Mouse (Mus musculus) cerebellum, adult 2 months (tissue): ENCODE data around the gene Krt15.

Source experiments
- CTCF ChIP-seq: fragments of 200-500 bp; IDR thresholded peaks from 2 replicates; pipeline ENCODE4 v1.5.1; 2011; ENCODE audit warnings: low read depth, mild to moderate bottlenecking, control low read depth, low read length, moderate library complexity, borderline replicate concordance; ENCODE audit not compliant: insufficient read depth
- POLR2A ChIP-seq: fragments of 200-500 bp; IDR thresholded peaks from 2 replicates; pipeline ENCODE4 v1.6.1; 2011; ENCODE audit warnings: low read length, control low read depth, borderline replicate concordance; ENCODE audit not compliant: insufficient read depth

DNA sequence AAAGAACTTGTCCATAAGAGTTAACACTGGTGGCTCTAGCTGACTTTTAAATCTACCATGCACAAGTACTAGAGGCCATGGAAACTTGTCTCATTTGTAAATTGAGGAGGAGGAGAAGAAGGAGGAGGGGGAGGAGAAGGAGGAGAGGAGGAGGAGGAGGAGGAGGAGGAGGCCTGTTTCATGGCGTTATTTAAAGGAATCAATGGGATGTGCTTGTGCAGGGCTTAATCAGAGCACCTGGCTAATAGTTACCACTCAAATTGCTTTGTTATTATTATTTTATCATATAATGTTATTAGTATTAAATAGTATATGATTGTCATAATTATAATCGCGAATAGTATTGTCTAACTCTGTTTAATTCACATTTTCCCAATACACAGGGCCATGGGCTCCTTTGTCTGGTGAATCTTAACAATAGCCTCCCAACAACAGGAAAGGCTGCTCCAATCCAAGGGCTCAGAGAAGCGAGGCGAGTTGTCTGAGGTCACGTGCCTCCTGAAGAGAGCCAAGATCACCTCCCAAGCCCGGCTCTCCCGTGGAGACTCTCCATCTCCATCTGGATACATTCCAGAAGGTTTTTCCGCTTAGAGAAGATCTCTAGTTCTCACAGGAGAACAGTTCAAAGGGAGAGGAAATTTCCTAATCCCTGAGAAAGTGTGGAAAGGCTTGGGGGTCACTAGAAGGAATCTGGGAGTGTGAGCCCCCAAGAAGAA is 13.0 kb upstream of the Krt15 start, which contains the start of gene Krt19:
- TF ChIP-seq CTCF (no peak), POLR2A (no peak)
